Mouse (Mus musculus): ENCODE results near the gene Cenpo. TPM values are rescaled to one million over a fixed set of nuclear protein-coding genes. Genes with fewer than 3 reads are reported as not detected.

Gene Cenpo
- polyA plus RNA-seq, 1 experiment from 2014 or later: 18.6 TPM

GRCm38 (mm10) chr12:4193025-4193740 lies 40.9 kb downstream of the Cenpo start:
- H3K27me3 ChIP-seq: no peaks in the 10 kb centered on the region
- H3K9ac ChIP-seq (replicated peaks): no peak overlapping the region
- H3K4me3 ChIP-seq: no peak overlapping the region
- H3K4me1 ChIP-seq: peaks cover 7% of the 10 kb centered on the region; the same call in 1 of the 2 replicates
- no peak overlapping the region for H3K4me2 ChIP-seq (replicated peaks)
- WGBS: 76% methylated on average over 9 of the region's 10 CpGs
- H3K36me3 ChIP-seq: no peaks in the 10 kb centered on the region
- H3K9me3 ChIP-seq: no peaks in the 10 kb centered on the region
- H3K27ac ChIP-seq (replicated peaks): no peak overlapping the region
- no peak for ATAC-seq (ENCODE audit: low FRiP score, low read depth)

- Histone ChIP-seq H3K4me3 (no peak overlapping the region), H3K27me3 (no peaks in the 10 kb centered on the region), H3K9me3 (no peaks in the 10 kb centered on the region), H3K9ac (replicated peaks) (no peak overlapping the region), H3K27ac (replicated peaks) (no peak overlapping the region), H3K36me3 (no peaks in the 10 kb centered on the region), H3K4me1 (peaks cover 11% of the 10 kb centered on the region), H3K4me2 (replicated peaks) (no peak overlapping the region)
- ATAC-seq (ENCODE audit: low FRiP score, low read depth): no peak
- 83% methylated on average over 6 of the region's 6 CpGs for WGBS
Observed at GRCm38 (mm10) chr12:4192514-4192913, 41.6 kb downstream of the Cenpo start.

GRCm38 (mm10) chr12:4189060-4189447 lies 45.0 kb downstream of the Cenpo start:
- no peak overlapping the region for H3K9ac ChIP-seq (replicated peaks)
- no peak overlapping the region for H3K27ac ChIP-seq (replicated peaks)
- ATAC-seq (ENCODE audit: low FRiP score, low read depth): no peak
- no peak overlapping the region for H3K4me3 ChIP-seq
- H3K4me2 ChIP-seq (replicated peaks): no peak overlapping the region
- no peaks in the 10 kb centered on the region for H3K36me3 ChIP-seq
- WGBS: 35% methylated on average over 5 of the region's 5 CpGs
- no peaks in the 10 kb centered on the region for H3K27me3 ChIP-seq
- no peaks in the 10 kb centered on the region for H3K9me3 ChIP-seq
- peaks cover 11% of the 10 kb centered on the region for H3K4me1 ChIP-seq

GRCm38 (mm10) chr12:4188171-4189059 lies 45.7 kb downstream of the Cenpo start:
- Histone ChIP-seq H3K4me2 (replicated peaks) (no peak overlapping the region), H3K9ac (replicated peaks) (no peak overlapping the region), H3K27me3 (no peaks in the 10 kb centered on the region), H3K36me3 (no peaks in the 10 kb centered on the region), H3K9me3 (no peaks in the 10 kb centered on the region), H3K27ac (replicated peaks) (peak overlapping the region; percentile 49), H3K4me1 (peaks cover 11% of the 10 kb centered on the region), H3K4me3 (no peak overlapping the region)
- WGBS: 33% methylated on average over 14 of the region's 14 CpGs
- ATAC-seq (ENCODE audit: low FRiP score, low read depth): peak; percentile 84

- H3K4me3 ChIP-seq: no peak overlapping the region
- H3K9me3 ChIP-seq: no peaks in the 10 kb centered on the region
- H3K9ac ChIP-seq (replicated peaks): no peak overlapping the region
- H3K4me1 ChIP-seq: peaks cover 11% of the 10 kb centered on the region
- H3K4me2 ChIP-seq (replicated peaks): no peak overlapping the region
- 71% methylated on average over 2 of the region's 2 CpGs for WGBS
- no peak overlapping the region for H3K27ac ChIP-seq (replicated peaks)
- H3K36me3 ChIP-seq: no peaks in the 10 kb centered on the region
- no peak for ATAC-seq (ENCODE audit: low FRiP score, low read depth)
- H3K27me3 ChIP-seq: no peaks in the 10 kb centered on the region
Observed at GRCm38 (mm10) chr12:4184648-4185047, 49.4 kb downstream of the Cenpo start.

- no peak for ATAC-seq (ENCODE audit: low FRiP score, low read depth)
- WGBS: 57% methylated on average over 3 of the region's 3 CpGs
Observed at GRCm38 (mm10) chr12:4180507-4180906, 53.6 kb downstream of the Cenpo start.

GRCm38 (mm10) chr12:4179671-4180233 lies 54.3 kb downstream of the Cenpo start:
- H3K36me3 ChIP-seq: no peaks in the 10 kb centered on the region
- H3K9ac ChIP-seq (replicated peaks): no peak overlapping the region
- H3K4me3 ChIP-seq: no peak overlapping the region
- WGBS: 78% methylated on average over 6 of the region's 6 CpGs
- H3K9me3 ChIP-seq: no peaks in the 10 kb centered on the region
- no peak overlapping the region for H3K27ac ChIP-seq (replicated peaks)
- H3K4me1 ChIP-seq: peaks cover 12% of the 10 kb centered on the region
- H3K27me3 ChIP-seq: no peaks in the 10 kb centered on the region
- ATAC-seq (ENCODE audit: low FRiP score, low read depth): no peak
- H3K4me2 ChIP-seq (replicated peaks): no peak overlapping the region

More at GRCm38 (mm10) chr12:4180507-4180906, 53.6 kb downstream of the Cenpo start:
- Histone ChIP-seq H3K4me2 (replicated peaks) (no peak overlapping the region), H3K9me3 (no peaks in the 10 kb centered on the region), H3K27ac (replicated peaks) (no peak overlapping the region), H3K4me1 (peaks cover 12% of the 10 kb centered on the region), H3K4me3 (no peak overlapping the region), H3K27me3 (no peaks in the 10 kb centered on the region), H3K9ac (replicated peaks) (no peak overlapping the region), H3K36me3 (no peaks in the 10 kb centered on the region)

GRCm38 (mm10) chr12:4178839-4179238 lies 55.3 kb downstream of the Cenpo start:
- no peak overlapping the region for H3K27ac ChIP-seq (replicated peaks)
- no peak overlapping the region for H3K4me2 ChIP-seq (replicated peaks)
- no peak overlapping the region for H3K9ac ChIP-seq (replicated peaks)
- 41% methylated on average over 5 of the region's 5 CpGs for WGBS
- no peaks in the 10 kb centered on the region for H3K36me3 ChIP-seq
- peaks cover 12% of the 10 kb centered on the region for H3K4me1 ChIP-seq
- ATAC-seq (ENCODE audit: low FRiP score, low read depth): 0 out of 2 replicates have a peak, but pooled peaks have one; percentile 16
- H3K4me3 ChIP-seq: no peak overlapping the region
- no peaks in the 10 kb centered on the region for H3K9me3 ChIP-seq
- H3K27me3 ChIP-seq: no peaks in the 10 kb centered on the region

- Histone ChIP-seq H3K36me3 (no peaks in the 10 kb centered on the region), H3K9ac (replicated peaks) (no peak overlapping the region), H3K4me2 (replicated peaks) (no peak overlapping the region), H3K27ac (replicated peaks) (no peak overlapping the region), H3K4me1 (0 out of 2 replicates have a peak, but pooled peaks cover under 1% of the 10 kb centered on the region), H3K4me3 (no peak overlapping the region), H3K9me3 (no peaks in the 10 kb centered on the region), H3K27me3 (no peaks in the 10 kb centered on the region)
- ATAC-seq (ENCODE audit: low FRiP score, low read depth): no peak
- 93% methylated on average over 15 of the region's 15 CpGs for WGBS
Observed at GRCm38 (mm10) chr12:4173108-4173790, 60.8 kb downstream of the Cenpo start.

GRCm38 (mm10) chr12:4169622-4170021 lies 64.5 kb downstream of the Cenpo start:
- H3K4me1 ChIP-seq: no peaks in the 10 kb centered on the region
- no peak overlapping the region for H3K9ac ChIP-seq (replicated peaks)
- no peak overlapping the region for H3K4me3 ChIP-seq
- H3K36me3 ChIP-seq: no peaks in the 10 kb centered on the region
- ATAC-seq (ENCODE audit: low FRiP score, low read depth): no peak
- H3K4me2 ChIP-seq (replicated peaks): no peak overlapping the region
- H3K27me3 ChIP-seq: no peaks in the 10 kb centered on the region
- H3K27ac ChIP-seq (replicated peaks): no peak overlapping the region
- WGBS: 86% methylated on average over 5 of the region's 5 CpGs
- no peaks in the 10 kb centered on the region for H3K9me3 ChIP-seq

GRCm38 (mm10) chr12:4169058-4169457 lies 65.0 kb downstream of the Cenpo start:
- WGBS: 96% methylated on average over 1 of the region's 1 CpGs
- Histone ChIP-seq H3K4me1 (no peaks in the 10 kb centered on the region), H3K4me2 (replicated peaks) (no peak overlapping the region), H3K9me3 (no peaks in the 10 kb centered on the region), H3K27ac (replicated peaks) (no peak overlapping the region), H3K9ac (replicated peaks) (no peak overlapping the region), H3K27me3 (no peaks in the 10 kb centered on the region), H3K36me3 (no peaks in the 10 kb centered on the region), H3K4me3 (no peak overlapping the region)
- no peak for ATAC-seq (ENCODE audit: low FRiP score, low read depth)

All from midbrain, embryonic 12.5 days (tissue).